Mouse (Mus musculus): ENCODE data around the gene Hey2.
A peak's percentile ranks its signal among the peaks of the same experiment; 100 is the strongest.

Gene Hey2

DNA sequence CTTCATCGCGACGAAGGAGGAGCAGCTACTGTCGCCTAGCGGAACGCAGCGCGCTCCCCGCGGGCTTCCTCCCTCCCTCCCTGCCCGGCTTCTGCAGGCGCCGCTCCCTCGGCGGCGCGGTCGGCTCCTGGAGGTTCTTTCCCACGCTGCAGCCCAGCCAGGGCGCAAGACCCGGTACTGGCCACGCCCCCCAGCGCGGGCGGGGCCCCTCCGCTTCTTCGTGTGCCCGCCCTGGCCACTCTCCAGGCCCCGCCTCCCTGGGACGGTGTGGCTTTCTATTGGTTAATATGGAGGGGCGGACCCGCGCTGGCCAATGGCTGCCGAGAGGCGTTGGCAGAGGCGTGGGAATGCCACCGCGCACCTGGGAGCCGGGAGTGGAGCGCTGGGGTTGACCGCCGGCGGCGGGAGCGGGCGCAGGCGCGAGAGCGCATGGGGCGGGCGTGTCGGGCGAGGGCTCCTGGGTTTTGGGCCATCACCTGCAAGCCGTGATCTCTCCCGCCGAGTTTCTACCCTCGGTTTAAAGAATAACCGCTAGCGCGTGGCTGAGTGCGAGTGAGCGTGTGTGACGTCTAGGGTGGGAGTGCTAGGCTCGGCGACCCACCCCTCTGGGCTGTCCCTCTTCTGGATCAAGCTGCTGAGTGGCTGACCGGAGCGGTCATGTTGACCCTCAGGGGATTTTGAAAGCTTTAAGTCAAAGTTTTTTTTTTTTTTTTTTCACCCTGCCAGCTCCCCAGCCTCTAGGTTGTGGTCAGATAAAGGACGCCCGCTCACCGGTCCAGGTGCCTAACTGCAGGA lies at the start of gene Hey2:
Gene Hey2, minus strand, starts transcription at position 159 of the 795 bp plus-strand sequence.
- DNase-seq (ENCODE audit: extremely low read depth, low read depth), result peak; percentile 72

DNA sequence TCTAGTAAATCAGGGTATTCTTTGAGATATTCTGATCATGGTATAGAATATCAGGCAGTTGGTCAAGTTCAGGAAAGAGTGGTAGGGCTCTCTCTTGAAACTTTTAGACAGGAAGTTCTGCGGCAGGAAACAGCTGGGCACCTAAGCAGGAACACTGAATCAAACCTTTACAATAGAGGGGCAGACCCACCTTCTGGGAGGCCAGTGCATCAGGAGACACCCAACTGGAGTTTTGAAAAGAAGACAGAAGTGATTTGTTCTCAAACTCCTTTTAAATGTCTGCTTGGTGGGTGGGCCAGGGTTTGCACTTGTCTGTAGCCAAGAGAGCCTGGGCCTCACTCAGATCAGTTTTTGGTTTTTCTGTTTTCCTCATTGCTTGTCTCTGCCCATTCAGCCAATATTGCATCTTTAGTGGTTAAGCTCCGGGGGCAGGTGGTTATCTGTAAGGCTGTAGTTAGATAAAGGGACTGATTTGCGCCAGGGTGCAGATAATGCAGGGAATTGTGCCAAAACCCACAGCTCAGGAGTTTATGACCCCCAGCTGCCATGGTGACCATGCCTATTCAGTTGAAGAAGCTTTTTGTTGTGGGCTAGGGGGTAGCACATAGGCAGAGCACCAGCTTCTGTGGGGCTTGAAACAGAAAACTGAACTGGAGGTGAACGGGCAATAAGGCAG lies 40.6 kb upstream of the Hey2 start:
- no peak for DNase-seq (ENCODE audit: extremely low read depth, low read depth)

DNA sequence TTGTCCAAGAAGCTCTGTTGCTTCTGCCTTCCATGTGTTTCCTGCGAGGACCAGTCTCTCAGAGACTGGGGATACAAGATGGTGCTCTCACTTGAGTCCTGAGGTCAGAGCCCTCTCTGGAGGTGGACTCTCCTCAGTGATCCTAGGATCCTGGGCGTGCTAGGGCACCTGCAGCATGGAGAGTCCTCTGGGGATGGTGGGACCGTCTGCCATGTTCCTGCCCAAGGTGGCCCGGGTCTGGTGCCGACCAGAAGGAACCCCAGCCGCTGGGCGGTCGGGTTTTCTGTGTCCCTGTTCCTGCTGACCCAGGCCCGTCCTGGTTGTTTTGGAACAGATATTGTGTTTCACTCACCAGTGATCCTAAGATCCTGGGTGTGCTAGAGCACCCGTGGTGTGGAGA lies 38.5 kb upstream of the Hey2 start:
- DNase-seq (ENCODE audit: extremely low read depth, low read depth), result no peak

DNA sequence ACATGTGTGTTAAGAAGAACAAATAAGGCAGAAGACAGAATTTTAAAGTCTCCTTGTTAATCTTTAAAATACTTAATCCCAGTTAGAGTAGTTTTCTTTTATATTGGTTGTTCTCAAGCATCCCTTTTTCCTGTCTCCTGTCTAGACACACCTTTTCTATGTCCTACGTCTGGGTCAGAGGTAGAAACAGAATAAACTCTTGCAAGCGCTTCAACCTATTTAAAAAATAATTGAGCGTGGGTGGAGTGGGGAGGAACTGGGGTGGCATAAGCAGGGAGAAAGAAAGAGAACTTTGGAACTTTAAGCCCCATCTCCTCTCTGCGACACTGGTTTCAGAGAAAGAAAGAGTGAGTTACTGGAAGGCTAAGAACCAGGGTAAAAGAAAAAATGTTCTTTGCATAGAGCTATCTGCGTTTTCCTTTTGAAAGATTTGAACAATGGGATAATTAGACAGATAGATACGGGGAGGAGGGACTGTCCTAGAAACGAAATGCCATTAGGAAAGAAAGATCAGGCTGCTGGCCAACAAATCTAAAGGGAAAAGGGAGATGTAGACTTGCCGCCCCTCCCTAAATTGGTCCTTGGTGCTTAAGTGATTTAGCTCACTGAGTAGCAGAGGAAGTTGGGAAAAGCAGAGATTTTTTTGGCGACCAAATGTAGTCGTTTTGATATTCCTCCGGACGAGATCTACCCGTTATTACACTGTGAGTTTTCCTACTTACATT lies 2.7 kb upstream of the Hey2 start:
- DNase-seq (ENCODE audit: extremely low read depth, low read depth), result no peak

DNA sequence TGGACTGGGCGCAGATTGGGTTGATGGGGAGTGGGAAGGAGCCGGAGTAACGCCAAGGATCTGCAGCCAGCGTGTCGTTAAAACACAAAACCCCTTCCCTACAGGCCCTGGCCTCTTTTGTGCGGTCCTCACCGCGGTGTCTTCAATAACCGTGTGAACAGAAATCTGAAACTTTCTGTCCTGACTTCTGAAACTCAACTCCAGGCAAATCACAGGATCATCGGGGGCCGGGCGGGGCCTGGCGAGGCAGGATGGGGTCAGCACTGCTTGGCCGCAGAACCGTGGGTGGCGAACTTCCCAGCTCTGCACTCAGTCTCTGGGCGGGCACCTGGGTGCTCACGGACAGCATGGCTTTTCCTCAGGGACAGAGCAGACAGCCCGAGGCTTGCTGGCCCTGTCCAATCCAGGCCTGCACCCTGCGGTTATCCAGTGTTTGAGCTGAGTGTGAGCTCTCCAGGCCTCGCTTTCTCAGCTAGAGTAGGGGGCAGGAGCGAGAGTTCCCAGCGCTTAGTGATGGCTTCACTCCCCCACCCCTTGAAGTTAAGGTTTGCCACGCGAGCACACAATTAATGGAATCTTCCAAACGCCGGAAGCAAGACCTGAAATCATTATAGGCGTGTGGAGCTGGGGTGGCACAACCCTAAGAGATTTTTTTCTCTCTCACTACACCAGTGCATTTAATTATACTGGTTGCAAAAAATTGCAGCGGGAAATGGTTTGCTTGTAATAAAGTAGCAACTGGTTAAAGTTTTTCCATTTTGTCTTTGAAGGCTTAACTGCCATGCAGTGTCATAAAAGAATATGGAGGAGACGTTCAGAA lies 1.8 kb upstream of the Hey2 start:
- DNase-seq (ENCODE audit: extremely low read depth, low read depth), result no peak

DNA sequence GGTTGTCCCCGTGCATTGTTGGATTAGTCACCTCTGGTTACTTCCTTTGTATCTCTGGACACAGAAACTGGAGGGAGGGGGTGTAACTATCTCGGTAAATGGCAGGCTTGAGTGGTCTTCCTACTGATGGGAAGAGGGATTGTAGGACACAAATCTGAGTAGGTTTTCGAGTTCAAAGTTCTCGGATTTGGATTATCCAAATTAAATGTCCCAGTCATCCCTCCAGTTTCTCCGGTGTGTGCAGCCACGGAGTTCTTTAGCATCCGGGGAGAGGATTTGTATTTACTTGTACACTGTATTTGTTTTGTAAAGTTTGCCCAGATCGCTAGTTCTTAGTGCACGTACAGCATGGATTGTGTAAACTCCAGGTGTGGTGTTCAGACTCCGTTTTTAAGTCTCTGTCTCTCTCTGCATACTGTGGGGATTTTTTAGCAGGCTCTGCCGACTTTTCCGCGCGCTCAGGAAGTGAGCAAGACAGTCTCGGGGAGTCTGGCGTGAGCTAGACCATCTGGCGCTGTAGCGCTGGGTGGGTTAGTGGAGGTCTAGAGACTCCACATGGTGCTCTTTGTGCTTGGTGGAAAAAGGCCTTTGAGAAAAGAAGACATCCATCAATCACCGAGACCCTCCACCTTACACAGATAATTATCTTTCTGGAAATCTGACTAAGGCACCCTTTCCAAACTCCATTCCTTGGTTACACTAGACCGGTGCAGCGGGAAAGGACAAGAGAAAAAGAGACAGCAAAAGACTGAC lies 1.0 kb upstream of the Hey2 start:
- DNase-seq (ENCODE audit: extremely low read depth, low read depth), result no peak

DNA sequence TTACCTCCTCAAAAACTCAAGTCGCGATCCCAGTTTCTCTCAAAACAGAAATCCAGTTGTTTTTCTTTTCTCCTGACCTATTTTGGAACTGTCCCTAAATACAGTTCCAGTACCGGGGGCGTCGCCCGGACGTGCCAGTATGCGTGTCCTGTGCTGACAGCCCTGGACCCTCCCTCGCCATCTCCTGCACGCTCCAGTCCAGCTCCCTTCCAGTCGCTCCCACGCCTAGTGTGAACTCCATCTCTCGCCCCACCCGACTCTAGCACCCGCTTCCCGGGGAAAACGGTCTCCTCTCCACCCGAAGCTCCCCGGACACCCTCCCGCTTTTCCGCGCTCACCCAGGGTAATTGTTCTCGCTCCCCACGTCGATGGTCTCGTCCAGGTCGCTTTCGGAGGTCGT lies 373 bp downstream of the Hey2 start:
- no peak for DNase-seq (ENCODE audit: extremely low read depth, low read depth)

DNA sequence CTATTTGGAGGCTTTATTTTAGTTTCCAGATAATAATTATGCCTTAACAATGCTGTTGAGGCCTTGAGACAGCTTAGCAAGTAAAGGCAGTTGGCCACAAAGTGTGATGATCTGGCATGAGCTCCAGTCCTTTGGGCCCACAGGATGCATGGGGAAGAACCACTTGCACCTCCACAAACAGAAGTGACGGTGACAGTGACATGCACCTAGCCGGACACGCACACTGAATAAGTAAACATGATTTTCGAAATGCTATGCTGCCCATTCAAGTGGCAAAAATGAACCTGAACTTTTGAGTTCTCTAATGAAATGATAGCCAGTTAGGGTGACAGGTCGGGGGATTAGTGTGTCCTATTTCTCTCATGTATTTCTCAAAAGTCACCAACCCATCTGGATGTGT lies 1.8 kb downstream of the Hey2 start:
- DNase-seq (ENCODE audit: extremely low read depth, low read depth), result no peak

DNA sequence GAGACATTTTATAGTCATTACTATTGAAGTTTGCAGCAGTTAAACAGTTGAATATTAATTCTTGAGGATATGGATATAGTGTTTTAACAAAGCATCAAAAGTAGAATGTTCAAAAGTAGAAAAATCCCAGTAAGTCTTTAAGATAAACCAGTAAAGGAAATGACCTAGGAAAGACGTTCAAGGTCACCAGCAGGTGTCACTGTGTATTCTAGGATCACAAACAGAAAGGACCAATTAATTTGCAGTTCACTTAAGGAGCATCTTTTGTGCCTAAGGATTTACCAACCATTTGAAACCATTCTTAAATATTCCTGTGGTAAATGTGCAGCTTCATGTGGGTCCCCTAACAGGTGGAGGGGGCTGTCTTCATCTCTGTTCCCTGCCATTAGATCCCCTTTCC lies 4.4 kb downstream of the Hey2 start:
- no peak for DNase-seq (ENCODE audit: extremely low read depth, low read depth)

DNA sequence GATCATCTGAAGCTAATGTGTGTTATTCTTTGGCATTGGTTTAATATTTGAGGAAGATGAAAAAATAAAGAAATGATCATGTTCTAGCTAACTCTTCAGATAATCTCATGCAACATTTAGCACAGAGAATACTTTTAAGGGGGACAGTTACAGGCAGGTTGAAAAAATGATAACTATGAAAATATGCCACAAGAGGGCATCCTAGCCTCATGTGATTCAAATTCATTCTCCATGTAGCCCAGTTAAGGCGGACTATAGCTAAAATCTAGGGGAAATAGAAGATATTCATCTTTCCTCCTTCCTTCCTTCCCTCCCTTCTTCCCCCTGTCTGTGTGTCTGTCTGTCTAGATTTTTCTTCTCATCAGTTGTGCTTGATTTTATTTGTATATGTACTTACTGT lies 17.6 kb downstream of the Hey2 start:
- DNase-seq (ENCODE audit: extremely low read depth, low read depth), result no peak

DNA sequence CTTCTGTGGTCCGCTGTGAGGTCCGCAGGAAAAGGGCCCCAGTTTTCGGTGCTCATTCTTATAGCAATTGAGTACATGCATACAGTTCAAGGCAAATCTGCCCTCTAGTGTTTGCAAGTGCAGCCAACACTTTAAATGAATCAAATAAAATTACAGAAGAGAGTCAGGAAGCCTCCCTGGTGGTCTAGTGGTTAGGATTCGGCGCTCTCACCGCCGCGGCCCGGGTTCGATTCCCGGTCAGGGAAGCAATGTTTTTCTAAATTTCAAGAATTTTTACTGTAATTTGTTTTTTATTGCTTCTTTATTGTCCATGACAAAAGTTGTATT lies 31.7 kb downstream of the Hey2 start:
- peak; percentile 83 for DNase-seq (ENCODE audit: extremely low read depth, low read depth)

DNA sequence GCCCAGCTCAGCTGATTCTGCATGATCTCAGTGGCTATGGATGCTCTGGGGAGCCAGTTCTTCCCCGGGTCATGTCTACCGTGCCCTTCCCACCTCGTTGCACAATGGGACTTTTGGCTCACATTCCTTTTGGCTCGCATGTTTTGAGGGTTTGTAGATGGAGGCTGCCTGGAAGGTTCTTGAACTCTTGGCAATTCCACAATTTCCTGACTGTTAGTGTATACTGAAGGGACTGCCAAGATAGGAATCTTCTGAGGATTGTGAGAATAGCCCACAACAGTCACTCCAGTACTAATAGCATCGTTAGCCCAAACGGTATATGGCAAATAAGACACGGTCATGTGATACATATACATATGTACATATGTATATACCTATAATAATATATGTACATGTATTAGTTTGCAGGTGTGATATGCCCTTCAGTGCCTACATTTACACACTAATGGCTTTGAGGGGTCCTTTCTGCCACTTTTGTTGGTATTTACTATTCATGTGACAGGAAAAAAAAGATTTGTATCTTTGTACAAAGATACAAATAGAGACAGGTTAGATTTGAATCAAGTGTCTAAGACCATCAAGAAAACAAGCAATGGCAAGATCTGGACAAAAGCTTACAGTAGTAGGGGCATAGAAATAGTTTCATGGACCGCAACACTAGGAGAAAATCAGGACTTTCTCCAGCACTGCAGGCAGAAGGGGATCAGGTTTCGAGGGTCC lies 32.2 kb downstream of the Hey2 start:
- peak; percentile 38 for DNase-seq (ENCODE audit: extremely low read depth, low read depth)

DNA sequence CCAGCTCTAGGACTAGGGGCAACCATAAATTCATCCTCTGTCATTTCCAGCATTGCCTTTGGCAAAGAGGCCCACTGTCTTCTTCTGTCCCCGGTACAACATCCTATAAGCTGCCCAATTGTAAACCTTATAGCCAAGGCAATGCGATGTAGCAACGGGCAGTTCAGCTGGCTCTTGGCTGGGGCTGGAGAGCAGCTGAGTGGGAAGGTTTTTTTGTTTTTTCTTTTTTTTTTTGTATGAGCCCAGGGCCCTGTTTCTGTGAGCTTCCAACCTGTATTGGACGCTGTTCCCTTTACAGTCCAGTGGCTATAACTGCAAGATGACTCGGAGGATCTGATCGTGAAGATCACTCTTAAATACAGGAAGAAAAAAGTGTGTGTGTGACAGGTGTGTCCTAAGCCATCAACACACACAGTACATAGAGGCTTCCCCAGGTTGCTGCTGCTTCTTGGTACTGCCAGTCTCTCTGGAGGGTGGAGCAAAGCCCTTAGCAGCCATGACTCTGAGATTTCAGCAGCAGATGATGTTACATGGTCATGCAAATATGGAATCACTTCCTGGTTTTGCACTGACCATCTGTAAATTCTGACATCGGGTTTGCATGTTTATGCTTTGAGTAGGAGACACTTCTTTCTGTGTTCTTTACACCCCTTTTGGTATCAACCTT lies 38.9 kb downstream of the Hey2 start:
- DNase-seq (ENCODE audit: extremely low read depth, low read depth), result no peak

DNA sequence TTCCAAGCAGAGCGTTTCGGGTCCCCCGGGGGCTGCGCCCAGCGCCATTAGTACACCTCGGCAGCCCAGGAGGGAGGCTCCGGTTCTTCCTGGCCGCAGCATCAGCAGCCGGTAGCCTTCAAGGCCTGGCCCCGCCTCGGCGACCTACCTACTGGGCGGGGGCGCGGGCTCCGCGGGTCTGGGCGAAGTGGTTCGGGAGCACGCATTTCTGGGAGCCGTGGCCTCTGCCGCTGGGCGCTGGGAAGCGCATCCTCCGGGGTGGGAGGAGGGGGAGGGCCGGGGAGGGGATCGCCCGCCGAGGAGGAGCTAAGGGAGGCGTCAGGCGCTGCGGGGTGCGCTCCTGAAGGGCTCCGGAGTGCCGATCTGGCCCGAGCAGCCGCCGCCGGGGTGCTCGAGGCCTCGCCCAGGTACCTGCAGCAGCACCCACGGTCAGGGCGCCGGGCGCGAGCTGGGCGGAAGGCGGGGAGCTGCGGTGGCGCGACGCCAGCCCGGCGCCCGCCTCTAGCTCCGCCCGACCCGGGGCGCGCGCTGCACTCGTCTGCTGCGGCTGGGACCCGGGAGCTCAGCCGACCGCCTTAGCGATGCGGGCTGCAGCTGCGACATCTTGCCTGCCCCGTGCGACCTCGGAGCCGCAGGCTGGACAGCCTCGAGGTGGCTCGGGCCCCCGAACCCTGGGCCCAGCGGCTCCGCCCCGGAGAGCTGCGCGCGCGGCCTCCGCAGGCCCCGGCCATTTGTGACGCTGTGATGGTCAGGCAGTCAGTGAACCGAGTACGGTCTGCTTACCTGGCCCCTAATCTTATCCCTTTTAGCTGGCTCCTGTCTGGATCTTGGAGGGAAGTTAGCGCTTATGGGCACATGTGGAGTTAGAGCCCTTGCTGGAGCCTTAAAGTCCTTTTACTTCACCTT lies 39.7 kb downstream of the Hey2 start, which contains the start of gene Ncoa7:
Gene Ncoa7, minus strand, starts transcription at position 646 of the 906 bp plus-strand sequence.
- DNase-seq (ENCODE audit: extremely low read depth, low read depth), result peak; percentile 38

DNA sequence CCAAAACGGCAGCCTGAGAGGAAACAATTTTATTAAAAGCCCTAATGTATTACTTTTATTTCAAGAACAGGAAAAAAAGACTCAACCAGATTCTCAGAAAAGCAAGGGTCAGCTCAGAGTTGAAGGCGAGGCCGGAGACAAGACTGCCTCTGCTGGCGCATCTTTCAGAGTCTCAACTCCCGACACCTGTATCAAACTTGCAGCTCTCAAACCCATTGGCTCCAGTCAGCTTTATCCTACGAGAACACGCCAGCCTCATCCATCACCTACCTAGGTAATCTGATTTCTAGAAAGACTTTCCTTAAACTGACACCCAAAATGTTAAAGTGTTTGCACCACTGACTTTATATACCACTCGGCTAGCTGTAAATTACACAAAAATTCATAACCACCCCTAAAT lies 40.6 kb downstream of the Hey2 start:
- DNase-seq (ENCODE audit: extremely low read depth, low read depth), result peak; percentile 25

DNA sequence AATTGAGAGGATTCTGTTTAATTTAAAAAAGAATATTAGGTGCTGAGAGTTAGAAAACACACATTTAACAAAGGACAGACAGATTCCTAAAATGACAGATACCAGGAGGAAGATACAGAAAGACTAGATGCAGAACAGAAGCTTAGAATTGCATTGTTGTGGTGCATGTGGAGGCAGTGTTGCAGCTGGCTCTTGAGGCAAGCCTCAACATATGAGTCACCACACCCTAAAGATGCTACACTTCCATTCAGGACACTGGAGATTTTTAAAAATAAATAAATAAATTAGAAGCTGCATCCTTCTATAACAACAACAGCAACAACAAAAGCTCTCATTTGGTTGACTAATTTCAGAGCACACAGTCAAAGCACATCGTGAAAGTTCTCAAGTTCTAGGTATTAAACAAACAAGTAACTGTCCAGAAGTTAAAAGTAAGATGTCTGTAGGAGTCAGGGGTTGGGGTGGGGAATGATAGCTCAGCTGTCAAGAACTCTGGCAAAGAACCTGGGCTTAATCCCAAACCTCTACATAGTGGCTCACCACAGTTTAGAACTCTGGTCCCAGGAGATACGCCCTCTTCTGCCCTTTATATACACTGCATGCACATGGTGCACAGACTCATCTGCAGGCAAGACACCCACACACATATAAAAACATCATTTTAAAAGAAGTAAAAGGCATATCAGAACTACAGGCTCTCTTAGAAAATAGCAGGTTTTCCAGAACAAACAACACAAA lies 42.7 kb downstream of the Hey2 start:
- no peak for DNase-seq (ENCODE audit: extremely low read depth, low read depth)

DNA sequence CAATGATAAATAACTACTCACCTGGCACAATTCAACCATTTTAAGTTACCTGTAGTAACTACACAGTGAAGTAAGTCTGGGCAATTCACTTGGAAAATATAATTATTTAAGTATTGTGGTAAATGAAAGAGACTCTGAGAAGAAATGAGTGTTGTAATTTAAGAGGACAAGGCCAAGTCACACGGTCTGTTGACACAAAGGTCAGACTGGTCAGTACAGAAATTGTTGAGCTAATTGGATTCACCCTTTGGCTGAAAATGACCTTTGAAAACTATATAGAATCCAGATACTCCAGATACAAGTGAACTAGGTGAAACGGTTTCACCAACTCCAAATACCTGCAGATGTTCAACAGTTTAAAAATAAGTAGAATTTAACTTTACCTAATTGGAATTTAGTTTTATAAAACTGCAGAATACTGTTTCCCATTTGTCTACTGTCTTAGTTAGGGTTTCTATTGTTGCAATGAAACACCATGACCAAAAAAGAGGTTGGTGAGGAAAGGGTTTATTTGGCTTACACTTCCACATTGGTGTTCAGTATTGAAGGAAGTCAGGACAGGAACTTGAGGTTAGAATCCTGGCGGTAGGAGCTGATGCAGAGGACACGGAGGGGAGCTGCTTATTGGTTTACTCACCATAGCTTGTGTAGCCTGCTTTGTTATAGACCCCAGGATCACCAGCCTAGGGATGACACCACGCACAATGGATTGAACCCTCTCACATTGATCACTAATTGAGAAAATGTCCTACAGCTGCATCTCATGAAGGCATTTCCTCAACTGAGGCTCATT lies 45.9 kb downstream of the Hey2 start:
- no peak for DNase-seq (ENCODE audit: extremely low read depth, low read depth)
